Mouse (Mus musculus) forebrain, embryonic 15.5 days (tissue): ENCODE results near the gene Prep. TPM values are rescaled to one million over a fixed set of nuclear protein-coding genes. Genes with fewer than 3 reads are reported as not detected.

Experiments
- ATAC-seq: fragments of 200-750 bp; cut with Nextera tagmentation; replicated peaks from 2 replicates; pipeline ENCODE4 v1.8.0; 2017; ENCODE audit warnings: mild to moderate bottlenecking, moderate TSS enrichment, moderate library complexity
- H3K27ac ChIP-seq: fragments of 300-500 bp; sonication (generic); replicated peaks from 2 replicates; pipeline ENCODE4 v1.5.1; 2015; ENCODE audit warnings: mild to moderate bottlenecking, inconsistent platforms
- H3K27me3 ChIP-seq: fragments of 300-500 bp; sonication (generic); 2 replicates; pipeline ENCODE4 v1.6.1; 2015; ENCODE audit warnings: inconsistent platforms
- H3K36me3 ChIP-seq: fragments of 300-500 bp; sonication (generic); 2 replicates; pipeline ENCODE4 v1.6.1; 2015; ENCODE audit warnings: mild to moderate bottlenecking, inconsistent platforms
- H3K4me1 ChIP-seq: fragments of 300-500 bp; sonication (generic); 2 replicates; pipeline ENCODE4 v1.6.1; 2015; ENCODE audit warnings: inconsistent platforms
- H3K4me2 ChIP-seq: fragments of 300-500 bp; sonication (generic); replicated peaks from 2 replicates; pipeline ENCODE4 v1.6.1; 2015; ENCODE audit warnings: mild to moderate bottlenecking, inconsistent platforms
- H3K4me3 ChIP-seq: fragments of 300-500 bp; sonication (generic); 2 replicates; pipeline ENCODE4 v1.5.1; 2015; ENCODE audit warnings: mild to moderate bottlenecking, inconsistent platforms
- H3K9ac ChIP-seq: fragments of 300-500 bp; sonication (generic); replicated peaks from 2 replicates; pipeline ENCODE4 v1.6.1; 2015; ENCODE audit warnings: mild to moderate bottlenecking, inconsistent platforms
- H3K9me3 ChIP-seq: fragments of 300-500 bp; sonication (generic); 2 replicates; pipeline ENCODE4 v1.6.1; 2016; ENCODE audit warnings: inconsistent platforms
- WGBS: fragments of 180-500 bp; shearing (Covaris S2); methylation state at CpG from one replicate; pipeline ENCODE4 v1.1.7; 2015; ENCODE audit warnings: mixed read lengths; 5-methylcytosine and 5-hydroxymethylcytosine counted together
- polyA plus RNA-seq: library from polyadenylated mRNA; unstranded; fragments of >200 nt; fragmentation: Nextera tagmentation; extraction: Ambion mirVana; gene quantifications from 2 replicates; pipeline ENCODE4 v1.2.1, GENCODE M21; 2015

Prep gene
- polyA plus RNA-seq, 1 experiment from 2014 or later: 19.2 TPM

DNA sequence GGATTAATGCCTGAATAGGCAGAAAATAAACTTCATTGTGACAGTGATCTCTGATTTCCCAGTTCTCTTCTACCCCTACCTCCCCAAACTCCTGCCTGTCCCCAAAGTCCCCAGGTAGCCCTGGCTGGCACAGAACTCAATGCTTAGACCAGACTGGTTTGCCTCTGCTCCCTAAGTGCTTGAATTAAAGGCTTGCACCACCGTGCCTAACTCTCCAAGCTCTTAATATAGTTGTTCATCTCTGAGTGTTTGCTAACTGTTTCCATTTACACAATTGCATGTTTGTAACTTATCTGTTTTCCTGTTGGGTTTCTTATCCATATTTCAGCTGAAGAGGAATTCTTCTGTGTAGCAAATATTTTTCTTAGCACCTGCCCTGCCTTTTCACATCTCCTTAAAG lies 6.2 kb upstream of the Prep start:
- H3K4me2 ChIP-seq: no peak overlapping the region
- H3K4me1 ChIP-seq: no peaks in the 10 kb centered on the region
- no peak for ATAC-seq
- H3K27me3 ChIP-seq: no peaks in the 10 kb centered on the region
- H3K9ac ChIP-seq: no peak overlapping the region
- H3K4me3 ChIP-seq: no peak overlapping the region
- H3K27ac ChIP-seq: no peak overlapping the region
- no peaks in the 10 kb centered on the region for H3K9me3 ChIP-seq
- no peaks in the 10 kb centered on the region for H3K36me3 ChIP-seq
- WGBS: 66% methylated on average over 1 of the region's 1 CpGs

DNA sequence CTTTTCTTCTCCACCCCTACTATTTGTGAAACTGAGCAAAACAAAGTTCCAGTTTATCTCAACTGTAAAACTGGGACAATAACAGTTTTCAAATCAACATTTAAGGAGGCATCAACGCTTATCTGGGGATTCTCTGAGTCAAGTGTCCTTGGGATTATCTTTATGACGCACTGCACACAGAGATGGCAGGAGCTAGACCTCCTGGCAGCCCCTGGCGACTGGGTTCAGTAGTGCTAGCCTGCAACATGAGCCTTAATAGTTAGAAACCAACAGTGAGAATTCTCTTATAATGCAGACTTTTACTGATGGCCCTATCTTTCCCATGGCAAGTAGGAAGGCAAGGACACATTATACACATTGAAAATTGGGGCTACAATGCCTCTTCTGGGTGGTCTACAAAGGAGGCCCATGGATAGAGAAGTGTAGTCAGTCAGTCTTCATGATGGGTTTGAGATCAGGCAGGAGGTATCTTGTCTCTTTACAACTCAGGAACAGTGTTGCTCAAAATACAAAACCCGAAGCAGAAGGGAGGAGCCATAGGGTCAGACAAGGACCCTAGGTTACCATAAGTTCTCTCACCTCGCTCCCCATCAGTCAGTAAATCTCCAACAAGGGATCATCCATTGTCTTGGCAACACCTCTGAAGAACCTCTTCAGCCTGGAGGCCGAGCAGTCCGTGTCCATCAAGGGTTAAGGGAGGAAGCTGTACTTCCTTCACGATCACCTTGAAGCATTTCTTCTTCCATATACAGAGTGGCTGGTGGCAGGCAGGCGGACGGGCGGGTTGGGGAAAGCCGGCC lies 672 bp upstream of the Prep start:
- no peak; the same call in 1 of the 2 replicates for ATAC-seq
- H3K9me3 ChIP-seq: no peaks in the 10 kb centered on the region
- H3K4me1 ChIP-seq: peaks cover 20% of the 10 kb centered on the region

GRCm38 (mm10) chr10:45067436-45067925 lies 478 bp downstream of the Prep start:
- peaks cover 20% of the 10 kb centered on the region for H3K4me1 ChIP-seq
- H3K27ac ChIP-seq: peak overlapping the region; percentile 75
- peak overlapping the region; percentile 69 for H3K4me3 ChIP-seq
- no peaks in the 10 kb centered on the region for H3K9me3 ChIP-seq
- H3K36me3 ChIP-seq: no peaks in the 10 kb centered on the region
- peak overlapping the region; percentile 76 for H3K9ac ChIP-seq
- ATAC-seq: peak; percentile 62
- under 1% methylated on average over 28 of the region's 28 CpGs for WGBS
- H3K27me3 ChIP-seq: no peaks in the 10 kb centered on the region
- peak overlapping the region; percentile 75 for H3K4me2 ChIP-seq

More for the DNA sequence above, 672 bp upstream of the Prep start:
- H3K27ac ChIP-seq: peak overlapping the region; percentile 34; the same call in 1 of the 2 replicates
- no peaks in the 10 kb centered on the region for H3K36me3 ChIP-seq
- H3K4me2 ChIP-seq: peak overlapping the region; percentile 75
- 17% methylated on average over 12 of the region's 12 CpGs for WGBS
- peak overlapping the region; percentile 69 for H3K4me3 ChIP-seq
- no peaks in the 10 kb centered on the region for H3K27me3 ChIP-seq
- H3K9ac ChIP-seq: peak overlapping the region; percentile 76

DNA sequence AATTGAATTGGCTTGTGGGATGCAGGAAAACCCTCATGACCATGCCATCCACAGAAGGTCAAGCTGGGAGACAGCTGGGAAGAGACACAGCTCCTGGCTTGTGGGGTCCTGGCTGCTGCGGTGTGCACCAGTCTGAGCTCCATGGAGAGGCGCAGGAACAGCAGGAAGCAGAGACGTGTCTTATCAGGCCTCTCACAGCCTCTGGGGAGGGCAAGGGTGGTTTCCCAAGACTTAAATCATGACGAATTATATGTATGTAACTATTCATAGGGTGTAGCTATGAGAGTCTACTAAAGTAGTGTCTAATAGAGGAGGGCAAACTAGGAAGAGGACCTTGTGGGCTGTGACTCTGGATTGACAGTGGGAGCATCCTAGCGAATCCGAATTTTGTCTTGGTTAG lies 2.6 kb downstream of the Prep start:
- no peak for ATAC-seq
- H3K4me3 ChIP-seq: no peak overlapping the region
- H3K9ac ChIP-seq: no peak overlapping the region
- H3K36me3 ChIP-seq: no peaks in the 10 kb centered on the region
- peaks cover 25% of the 10 kb centered on the region for H3K4me1 ChIP-seq
- 95% methylated on average over 6 of the region's 6 CpGs for WGBS
- no peaks in the 10 kb centered on the region for H3K9me3 ChIP-seq
- H3K4me2 ChIP-seq: no peak overlapping the region
- no peak overlapping the region for H3K27ac ChIP-seq
- no peaks in the 10 kb centered on the region for H3K27me3 ChIP-seq

DNA sequence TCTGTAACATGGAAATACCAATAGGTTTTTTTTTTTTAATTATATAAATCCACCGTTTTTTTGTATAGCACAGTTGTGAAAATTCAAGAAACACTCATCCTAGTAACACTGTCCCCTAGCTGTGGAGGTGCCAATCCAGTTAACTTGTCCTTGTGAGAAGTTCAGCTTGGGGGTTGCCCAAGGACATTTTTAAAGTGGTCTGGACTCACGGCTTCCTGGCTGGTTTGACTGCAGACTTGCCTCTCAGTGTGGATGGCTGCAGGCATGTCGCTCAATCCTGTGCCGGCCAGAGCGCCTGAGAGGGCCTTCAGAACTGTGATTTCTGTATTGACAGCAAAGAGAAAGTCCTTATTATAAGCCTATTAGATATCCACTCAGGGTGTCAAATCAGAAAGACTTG lies 3.4 kb downstream of the Prep start:
- no peaks in the 10 kb centered on the region for H3K27me3 ChIP-seq
- no peak overlapping the region for H3K4me2 ChIP-seq
- H3K27ac ChIP-seq: no peak overlapping the region
- no peaks in the 10 kb centered on the region for H3K9me3 ChIP-seq
- no peak for ATAC-seq
- WGBS: 87% methylated on average over 5 of the region's 5 CpGs
- H3K4me3 ChIP-seq: no peak overlapping the region
- peaks cover 26% of the 10 kb centered on the region for H3K4me1 ChIP-seq
- H3K9ac ChIP-seq: no peak overlapping the region
- H3K36me3 ChIP-seq: no peaks in the 10 kb centered on the region

- Histone ChIP-seq H3K9me3 (no peaks in the 10 kb centered on the region), H3K9ac (no peak overlapping the region), H3K4me2 (no peak overlapping the region), H3K36me3 (no peaks in the 10 kb centered on the region), H3K4me1 (peaks cover 24% of the 10 kb centered on the region), H3K4me3 (no peak overlapping the region), H3K27ac (no peak overlapping the region), H3K27me3 (no peaks in the 10 kb centered on the region)
- WGBS: 83% methylated on average over 13 of the region's 13 CpGs
- no peak for ATAC-seq
These were observed 4.2 kb downstream of the Prep start for GRCm38 (mm10) chr10:45070929-45071813.

GRCm38 (mm10) chr10:45072339-45072738 lies 5.3 kb downstream of the Prep start:
- Histone ChIP-seq H3K9me3 (no peaks in the 10 kb centered on the region), H3K9ac (no peak overlapping the region), H3K4me1 (peaks cover 20% of the 10 kb centered on the region), H3K4me3 (no peak overlapping the region), H3K27ac (no peak overlapping the region), H3K36me3 (no peaks in the 10 kb centered on the region), H3K4me2 (no peak overlapping the region), H3K27me3 (no peaks in the 10 kb centered on the region)
- WGBS: 94% methylated on average over 4 of the region's 4 CpGs
- ATAC-seq: no peak

GRCm38 (mm10) chr10:45074543-45074942 lies 7.5 kb downstream of the Prep start:
- Histone ChIP-seq H3K4me3 (no peak overlapping the region), H3K27me3 (no peaks in the 10 kb centered on the region), H3K27ac (no peak overlapping the region), H3K4me1 (peaks cover 6% of the 10 kb centered on the region), H3K9ac (no peak overlapping the region), H3K4me2 (no peak overlapping the region), H3K9me3 (no peaks in the 10 kb centered on the region), H3K36me3 (no peaks in the 10 kb centered on the region)
- no peak for ATAC-seq
- WGBS: 23% methylated on average over 6 of the region's 6 CpGs

DNA sequence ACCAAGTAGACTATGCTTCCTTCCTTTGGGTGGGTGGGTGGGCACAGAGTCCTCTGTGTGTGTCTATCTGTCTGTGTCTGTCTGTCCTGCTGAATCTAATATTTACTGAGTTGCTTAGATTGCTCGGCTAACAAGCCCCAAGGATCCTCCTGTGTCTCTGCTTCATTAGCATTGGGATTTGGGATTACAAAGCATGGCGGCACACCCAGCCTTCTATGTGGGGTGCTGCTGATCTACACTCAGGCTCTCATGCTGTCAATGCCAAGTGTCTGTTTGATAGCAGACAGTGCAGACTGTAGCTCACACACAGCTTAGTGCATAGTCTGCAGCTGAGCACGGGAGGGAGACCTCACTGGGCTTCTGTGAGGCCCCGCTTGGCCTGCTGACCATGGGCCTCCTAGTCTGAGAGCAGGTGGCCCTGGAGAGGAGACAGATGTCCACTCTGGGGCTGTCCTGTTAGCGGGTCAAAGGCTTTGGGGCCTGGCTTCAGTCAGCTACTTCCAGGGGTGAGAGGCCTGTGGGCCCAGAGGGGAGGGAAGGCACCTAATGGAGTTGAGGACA lies 8.6 kb downstream of the Prep start:
- ATAC-seq: no peak

GRCm38 (mm10) chr10:45076585-45076984 lies 9.6 kb downstream of the Prep start:
- whole genome bisulfite sequencing: 87% methylated on average over 10 of the region's 10 CpGs
- H3K9me3 ChIP-seq: no peaks in the 10 kb centered on the region
- ATAC-seq: no peak
- no peak overlapping the region for H3K4me3 ChIP-seq
- H3K9ac ChIP-seq: no peak overlapping the region
- H3K36me3 ChIP-seq: no peaks in the 10 kb centered on the region
- H3K27ac ChIP-seq: no peak overlapping the region
- no peaks in the 10 kb centered on the region for H3K27me3 ChIP-seq
- H3K4me1 ChIP-seq: peaks cover 6% of the 10 kb centered on the region
- no peak overlapping the region for H3K4me2 ChIP-seq

More for the DNA sequence above, 8.6 kb downstream of the Prep start:
- Histone ChIP-seq H3K4me1 (peaks cover 6% of the 10 kb centered on the region), H3K9me3 (no peaks in the 10 kb centered on the region), H3K9ac (no peak overlapping the region), H3K27me3 (no peaks in the 10 kb centered on the region), H3K4me3 (no peak overlapping the region), H3K36me3 (no peaks in the 10 kb centered on the region), H3K4me2 (no peak overlapping the region), H3K27ac (no peak overlapping the region)
- WGBS: 75% methylated on average over 5 of the region's 5 CpGs

DNA sequence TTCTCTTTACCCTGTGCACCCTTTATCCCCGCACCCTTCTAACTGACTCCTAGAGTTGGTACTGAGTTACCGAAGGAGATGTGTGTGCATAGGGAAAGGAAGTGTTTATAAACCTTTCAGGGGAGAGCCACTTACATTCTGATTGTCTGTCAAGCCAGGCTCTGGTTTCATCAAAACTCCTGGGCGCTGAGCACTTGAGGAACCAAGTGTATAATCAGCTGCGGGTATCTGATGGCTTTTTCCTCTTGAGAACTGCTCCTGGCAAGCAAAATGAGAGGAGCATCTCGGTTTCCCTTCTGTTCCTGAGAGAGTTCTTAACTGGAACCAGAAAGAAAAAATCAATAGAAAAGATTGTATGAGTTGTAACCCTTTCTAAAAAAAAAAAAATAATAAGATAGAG lies 10.3 kb downstream of the Prep start:
- Histone ChIP-seq H3K9ac (no peak overlapping the region), H3K27ac (no peak overlapping the region), H3K4me3 (no peak overlapping the region), H3K4me1 (peaks cover 6% of the 10 kb centered on the region), H3K36me3 (no peaks in the 10 kb centered on the region), H3K9me3 (no peaks in the 10 kb centered on the region), H3K4me2 (no peak overlapping the region), H3K27me3 (no peaks in the 10 kb centered on the region)
- ATAC-seq: no peak
- 80% methylated on average over 5 of the region's 5 CpGs for WGBS

DNA sequence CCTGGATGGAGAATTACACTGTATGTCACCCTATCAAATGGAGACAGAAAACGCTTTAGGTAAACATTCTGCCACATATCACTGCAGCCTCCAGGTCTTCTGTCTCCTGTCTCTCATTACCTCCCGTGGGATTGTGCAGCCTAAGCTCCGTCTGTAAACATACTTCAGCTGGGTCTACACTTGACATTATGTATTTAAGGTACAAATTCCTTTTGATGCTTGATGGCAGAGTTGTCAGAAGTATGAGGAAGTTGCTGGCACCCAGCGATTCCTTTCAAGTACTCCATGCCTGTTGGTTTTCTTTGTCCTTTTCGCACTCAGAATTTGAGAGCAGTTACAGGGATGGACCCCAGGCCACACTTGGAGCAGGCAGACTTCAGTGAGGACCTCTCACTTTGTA lies 12.8 kb downstream of the Prep start:
- 89% methylated on average over 5 of the region's 5 CpGs for WGBS
- Histone ChIP-seq H3K36me3 (no peaks in the 10 kb centered on the region), H3K9ac (no peak overlapping the region), H3K27ac (no peak overlapping the region), H3K4me3 (no peak overlapping the region), H3K4me2 (no peak overlapping the region), H3K27me3 (no peaks in the 10 kb centered on the region), H3K4me1 (peaks cover 7% of the 10 kb centered on the region), H3K9me3 (no peaks in the 10 kb centered on the region)
- ATAC-seq: no peak
